Mouse (Mus musculus) embryonic facial prominence, embryonic 10.5 days (tissue): Measurements from ENCODE around the gene Vmn2r80. TPM values are rescaled to one million over a fixed set of nuclear protein-coding genes. Genes with fewer than 3 reads are reported as not detected.
"Not testable (repeated sequence)": the region's sequence is repeated elsewhere in the genome, so short reads cannot be mapped to it uniquely, and the experiment has no call there.

Experiments used
- DNase-seq: peaks from one replicate; pipeline ENCODE4 v3.0.0-alpha.2; 2017; ENCODE audit warnings: low spot score
- H3K27ac ChIP-seq: fragments of 300-500 bp; sonication (generic); replicated peaks from 2 replicates; pipeline ENCODE4 v1.5.1; 2016; ENCODE audit warnings: mild to moderate bottlenecking
- H3K27me3 ChIP-seq: fragments of 300-500 bp; sonication (generic); replicated peaks from 2 replicates; pipeline ENCODE4 v1.6.1; 2016; ENCODE audit warnings: low read depth, mild to moderate bottlenecking; ENCODE audit not compliant: poor library complexity, severe bottlenecking
- H3K36me3 ChIP-seq: fragments of 300-500 bp; sonication (generic); replicated peaks from 2 replicates; pipeline ENCODE4 v1.6.1; 2016; ENCODE audit warnings: mild to moderate bottlenecking, moderate library complexity
- H3K4me1 ChIP-seq: fragments of 300-500 bp; sonication (generic); 2 replicates; pipeline ENCODE4 v1.6.1; 2016
- H3K4me3 ChIP-seq: fragments of 300-500 bp; sonication (generic); 2 replicates; pipeline ENCODE4 v1.5.1; 2016; ENCODE audit warnings: mild to moderate bottlenecking, moderate library complexity
- H3K9me3 ChIP-seq: fragments of 300-500 bp; sonication (generic); 2 replicates; pipeline ENCODE4 v1.6.1; 2016; ENCODE audit warnings: mild to moderate bottlenecking
- WGBS: fragments of 180-500 bp; shearing (Covaris S2); methylation state at CpG from one replicate; pipeline ENCODE4 v1.1.7; 2016; 5-methylcytosine and 5-hydroxymethylcytosine counted together
- polyA plus RNA-seq: library from polyadenylated mRNA; unstranded; fragments of >200 nt; fragmentation: Nextera tagmentation; extraction: Ambion mirVana; gene quantifications from 2 replicates; pipeline ENCODE4 v1.2.1, GENCODE M21; 2016

Gene Vmn2r80
- not detected in 2 replicates for polyA plus RNA-seq

DNA sequence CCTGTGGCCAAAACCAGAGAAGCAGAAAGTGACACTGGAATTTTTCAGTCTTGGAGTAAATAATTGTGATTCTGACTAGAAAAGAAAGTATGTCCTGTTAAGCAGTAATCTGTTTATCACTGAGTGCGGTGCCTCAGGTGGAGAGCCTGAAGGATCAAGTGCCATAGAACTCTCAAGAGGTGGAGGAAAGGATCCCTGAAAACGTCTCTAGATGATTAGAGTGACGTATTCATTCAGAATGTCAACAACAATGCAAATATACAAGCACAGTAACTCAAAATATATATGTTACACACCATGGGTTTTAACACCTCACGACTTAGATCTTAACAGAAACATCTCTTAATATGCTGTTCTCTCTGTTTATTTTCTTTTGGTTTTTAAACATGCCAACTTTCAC is at the start of gene Vmn2r80:
Gene Vmn2r80, plus strand, starts transcription at position 301 of the 400 bp plus-strand sequence.
- not testable (repeated sequence) for H3K4me3 ChIP-seq, DNase-seq, H3K4me1 ChIP-seq, H3K27me3 ChIP-seq, H3K27ac ChIP-seq, H3K36me3 ChIP-seq, H3K9me3 ChIP-seq
- 79% methylated on average over 4 of the region's 4 CpGs for WGBS

GRCm38 (mm10) chr10:79106325-79107282 is 42.0 kb upstream of the Vmn2r80 start:
- peak; percentile 34 for DNase-seq
- WGBS = 57% methylated on average over 8 of the region's 8 CpGs
- Histone ChIP-seq H3K27ac (peak overlapping the region; percentile 59; the same call in 1 of the 2 replicates), H3K9me3 (no peaks in the 10 kb centered on the region), H3K36me3 (no peaks in the 10 kb centered on the region), H3K4me1 (peaks cover 14% of the 10 kb centered on the region), H3K4me3 (no peak overlapping the region), H3K27me3 (no peaks in the 10 kb centered on the region)

GRCm38 (mm10) chr10:79107531-79107930 is 41.0 kb upstream of the Vmn2r80 start:
- Histone ChIP-seq H3K4me1 (peaks cover 14% of the 10 kb centered on the region), H3K27me3 (no peaks in the 10 kb centered on the region), H3K27ac (no peak overlapping the region), H3K36me3 (no peaks in the 10 kb centered on the region), H3K9me3 (no peaks in the 10 kb centered on the region), H3K4me3 (no peak overlapping the region)
- no peak for DNase-seq
- 74% methylated on average over 2 of the region's 2 CpGs for WGBS

- Histone ChIP-seq H3K4me1 (peaks cover 14% of the 10 kb centered on the region), H3K9me3 (no peaks in the 10 kb centered on the region), H3K27me3 (no peaks in the 10 kb centered on the region), H3K4me3 (no peak overlapping the region), H3K36me3 (no peaks in the 10 kb centered on the region), H3K27ac (no peak overlapping the region)
- 76% methylated on average over 1 of the region's 1 CpGs for WGBS
- no peak for DNase-seq
Observed at GRCm38 (mm10) chr10:79109156-79109555, 39.4 kb upstream of the Vmn2r80 start.

DNA sequence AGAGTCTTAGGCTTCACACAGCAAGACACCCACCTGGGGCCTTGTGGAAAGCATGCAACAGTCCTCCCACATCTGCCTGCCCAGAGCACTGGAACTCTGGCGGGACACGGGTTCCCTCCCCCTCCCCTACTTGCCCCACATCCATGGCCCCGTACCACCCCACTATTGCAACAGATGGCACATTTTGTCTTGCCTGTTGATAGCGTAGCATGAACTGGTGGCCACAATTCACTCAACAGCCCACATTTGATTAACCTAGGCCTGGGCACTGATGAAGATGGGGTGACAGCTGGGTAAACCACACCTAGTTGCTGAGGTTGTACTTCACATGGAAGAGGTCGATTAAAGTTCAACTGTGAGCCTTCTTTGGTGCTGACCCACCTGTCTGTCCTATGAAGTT is 38.1 kb upstream of the Vmn2r80 start:
- Histone ChIP-seq H3K4me3 (no peak overlapping the region), H3K9me3 (no peaks in the 10 kb centered on the region), H3K27ac (no peak overlapping the region), H3K4me1 (peaks cover 14% of the 10 kb centered on the region), H3K36me3 (no peaks in the 10 kb centered on the region), H3K27me3 (no peaks in the 10 kb centered on the region)
- 93% methylated on average over 5 of the region's 5 CpGs for WGBS
- no peak for DNase-seq

DNA sequence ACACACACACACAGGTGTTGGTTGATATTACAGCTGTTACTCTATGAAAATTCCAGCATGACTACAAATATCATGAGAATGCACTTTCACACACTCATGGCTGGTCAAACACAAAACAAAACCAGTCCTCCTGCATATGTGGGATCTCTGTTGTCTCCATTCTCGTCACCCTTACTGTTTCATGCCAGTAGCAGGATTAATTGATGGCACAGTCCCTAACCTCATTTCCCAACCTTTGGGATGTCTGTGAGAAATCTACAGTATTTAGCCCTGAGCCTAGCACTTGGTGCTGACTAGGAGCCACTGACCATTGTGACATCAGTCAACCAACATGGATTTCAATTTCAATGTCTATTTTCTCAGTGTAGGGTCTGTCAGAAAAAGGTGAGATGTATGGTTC is 33.5 kb upstream of the Vmn2r80 start:
- WGBS = 80% methylated on average over 1 of the region's 1 CpGs
- no peaks in the 10 kb centered on the region for H3K27me3 ChIP-seq

GRCm38 (mm10) chr10:79116125-79116849 is 32.3 kb upstream of the Vmn2r80 start:
- H3K36me3 ChIP-seq = no peaks in the 10 kb centered on the region
- H3K27ac ChIP-seq = peak overlapping the region; percentile 44; the same call in 1 of the 2 replicates
- H3K27me3 ChIP-seq = no peaks in the 10 kb centered on the region
- no peak overlapping the region for H3K4me3 ChIP-seq
- peak; percentile 52 for DNase-seq
- WGBS = 45% methylated on average over 4 of the region's 4 CpGs
- H3K9me3 ChIP-seq = no peaks in the 10 kb centered on the region
- peaks cover 4% of the 10 kb centered on the region for H3K4me1 ChIP-seq

More for the DNA sequence above, 33.5 kb upstream of the Vmn2r80 start:
- no peaks in the 10 kb centered on the region for H3K9me3 ChIP-seq
- no peak for DNase-seq
- no peak overlapping the region for H3K27ac ChIP-seq
- no peaks in the 10 kb centered on the region for H3K36me3 ChIP-seq
- no peak overlapping the region for H3K4me3 ChIP-seq
- peaks cover 4% of the 10 kb centered on the region for H3K4me1 ChIP-seq

DNA sequence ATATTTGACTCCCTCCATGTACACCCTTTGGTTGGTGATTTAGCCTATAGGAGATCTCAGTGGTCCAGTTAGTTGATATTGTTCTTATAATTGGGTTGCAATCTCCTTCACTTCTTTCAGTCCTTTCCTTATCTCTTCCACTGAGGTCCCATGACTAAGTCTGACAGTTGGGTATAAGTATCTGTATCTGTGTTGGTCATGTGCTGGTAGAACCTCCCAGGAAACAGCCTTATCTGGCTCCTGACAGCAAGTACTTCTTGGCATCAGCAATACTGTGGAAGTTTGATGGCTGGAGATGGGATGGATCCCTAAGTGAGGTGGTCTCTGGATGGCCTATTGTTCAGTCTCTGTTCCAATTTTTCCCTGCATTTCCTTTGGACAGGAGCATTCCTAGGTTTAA is 3.0 kb downstream of the Vmn2r80 start:
- Histone ChIP-seq H3K4me1 (no peaks in the 10 kb centered on the region), H3K4me3 (no peak overlapping the region), H3K9me3 (no peaks in the 10 kb centered on the region), H3K27me3 (no peaks in the 10 kb centered on the region), H3K36me3 (no peaks in the 10 kb centered on the region), H3K27ac (no peak overlapping the region)
- no peak for DNase-seq

DNA sequence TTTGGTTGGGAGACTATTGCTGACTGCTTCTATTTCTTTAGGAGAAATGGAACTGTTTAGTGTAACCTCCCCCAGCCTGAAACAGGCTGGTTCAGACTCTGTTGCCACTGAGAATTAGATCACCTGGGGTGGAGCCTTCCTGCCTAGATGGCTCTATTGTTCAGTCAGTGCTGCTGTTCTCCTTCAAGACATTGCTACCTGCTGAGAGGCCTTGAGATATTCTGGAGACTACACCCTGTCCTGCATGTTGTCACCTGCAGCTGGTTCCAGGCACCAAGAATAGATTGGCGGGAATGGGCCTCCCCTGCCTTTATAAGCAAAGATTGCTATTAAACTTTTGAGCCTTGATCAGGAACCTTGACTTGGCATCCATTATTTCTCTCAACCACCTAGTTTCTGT is 51.4 kb downstream of the Vmn2r80 start:
- H3K4me1 ChIP-seq = not testable (repeated sequence)

GRCm38 (mm10) chr10:79220432-79220831 is 71.9 kb downstream of the Vmn2r80 start:
- Histone ChIP-seq H3K36me3 (no peaks in the 10 kb centered on the region), H3K27ac (no peak overlapping the region), H3K27me3 (no peaks in the 10 kb centered on the region), H3K4me3 (no peak overlapping the region), H3K4me1 (no peaks in the 10 kb centered on the region), H3K9me3 (0 out of 2 replicates have a peak, but pooled peaks cover 2% of the 10 kb centered on the region)
- DNase-seq = no peak

More for the DNA sequence above, 51.4 kb downstream of the Vmn2r80 start:
- not testable (repeated sequence) for H3K4me3 ChIP-seq, H3K27me3 ChIP-seq, H3K36me3 ChIP-seq, H3K9me3 ChIP-seq, H3K27ac ChIP-seq, DNase-seq
- WGBS = 81% methylated on average over 1 of the region's 1 CpGs

- H3K36me3 ChIP-seq = no peaks in the 10 kb centered on the region
- H3K4me1 ChIP-seq = no peaks in the 10 kb centered on the region
- no peaks in the 10 kb centered on the region for H3K27me3 ChIP-seq
- H3K4me3 ChIP-seq = no peak overlapping the region
- no peak for DNase-seq
- H3K27ac ChIP-seq = no peak overlapping the region
- 0 out of 2 replicates have a peak, but pooled peaks cover 2% of the 10 kb centered on the region for H3K9me3 ChIP-seq
Observed at GRCm38 (mm10) chr10:79221606-79222005, 73.0 kb downstream of the Vmn2r80 start.

- no peaks in the 10 kb centered on the region for H3K36me3 ChIP-seq
- H3K9me3 ChIP-seq = 0 out of 2 replicates have a peak, but pooled peaks cover 2% of the 10 kb centered on the region
- no peaks in the 10 kb centered on the region for H3K4me1 ChIP-seq
- 82% methylated on average over 7 of the region's 7 CpGs for WGBS
- H3K27me3 ChIP-seq = no peaks in the 10 kb centered on the region
- no peak overlapping the region for H3K4me3 ChIP-seq
- no peak for DNase-seq
- H3K27ac ChIP-seq = no peak overlapping the region
Observed at GRCm38 (mm10) chr10:79222214-79222613, 73.6 kb downstream of the Vmn2r80 start.
